Mouse (Mus musculus): ENCODE measurements around the gene Bmp7. TPM values are rescaled to one million over a fixed set of nuclear protein-coding genes. Genes with fewer than 3 reads are reported as not detected.

Gene Bmp7
- total RNA-seq, 2 experiments from 2014 or later: 1.6 to 2.4 TPM

GRCm38 (mm10) chr2:172906146-172906545, 34.0 kb downstream of the Bmp7 start:
- DNase-seq: no peak

- no peak for DNase-seq
These were observed 35.1 kb downstream of the Bmp7 start for GRCm38 (mm10) chr2:172905057-172905456.

GRCm38 (mm10) chr2:172904614-172905013, 35.5 kb downstream of the Bmp7 start:
- DNase-seq: no peak

GRCm38 (mm10) chr2:172903523-172903922, 36.6 kb downstream of the Bmp7 start:
- DNase-seq: no peak

- no peak for DNase-seq
These were observed 39.0 kb downstream of the Bmp7 start for GRCm38 (mm10) chr2:172900954-172901701.

GRCm38 (mm10) chr2:172889756-172890443, 50.2 kb downstream of the Bmp7 start:
- DNase-seq: no peak

GRCm38 (mm10) chr2:172889222-172889621, 50.9 kb downstream of the Bmp7 start:
- no peak for DNase-seq

GRCm38 (mm10) chr2:172888147-172888546, 52.0 kb downstream of the Bmp7 start:
- DNase-seq: no peak

GRCm38 (mm10) chr2:172885861-172886260, 54.3 kb downstream of the Bmp7 start:
- no peak for DNase-seq

- DNase-seq: no peak
These were observed 55.5 kb downstream of the Bmp7 start for GRCm38 (mm10) chr2:172884584-172884983.

- DNase-seq: no peak
These were observed 64.9 kb downstream of the Bmp7 start for GRCm38 (mm10) chr2:172875201-172875600.

GRCm38 (mm10) chr2:172866356-172866755, 73.8 kb downstream of the Bmp7 start:
- DNase-seq: no peak

- no peak for DNase-seq
These were observed 75.0 kb downstream of the Bmp7 start for GRCm38 (mm10) chr2:172865165-172865564.

- no peak for DNase-seq
These were observed 75.6 kb downstream of the Bmp7 start for GRCm38 (mm10) chr2:172864566-172864965.

GRCm38 (mm10) chr2:172863469-172863856, 76.7 kb downstream of the Bmp7 start:
- DNase-seq: no peak

GRCm38 (mm10) chr2:172862850-172863468, 77.2 kb downstream of the Bmp7 start:
- DNase-seq: no peak

GRCm38 (mm10) chr2:172862424-172862823, 77.7 kb downstream of the Bmp7 start:
- DNase-seq: no peak

GRCm38 (mm10) chr2:172861590-172861989, 78.5 kb downstream of the Bmp7 start:
- no peak for DNase-seq

- DNase-seq: no peak
These were observed 79.5 kb downstream of the Bmp7 start for GRCm38 (mm10) chr2:172860593-172860992.

GRCm38 (mm10) chr2:172860104-172860503, 80.0 kb downstream of the Bmp7 start:
- DNase-seq: no peak

- DNase-seq: no peak
These were observed 83.1 kb downstream of the Bmp7 start for GRCm38 (mm10) chr2:172857048-172857447.

GRCm38 (mm10) chr2:172856549-172856948, 83.6 kb downstream of the Bmp7 start:
- DNase-seq: no peak

GRCm38 (mm10) chr2:172854136-172854535, 86.0 kb downstream of the Bmp7 start:
- no peak for DNase-seq

Measured in gastrocnemius, postnatal 10 days (tissue).